Mouse (Mus musculus): ENCODE measurements around the gene Ssbp4.
A peak's percentile ranks its signal among the peaks of the same experiment; 100 is the strongest.

Ssbp4 gene

GRCm38 (mm10) chr8:70608749-70609367, at the start of gene Ssbp4:
Gene Ssbp4, minus strand, starts transcription at chr8:70608872.
- DNase-seq = no peak

GRCm38 (mm10) chr8:70657739-70658138, 49.1 kb upstream of the Ssbp4 start:
- no peak for DNase-seq

DNA sequence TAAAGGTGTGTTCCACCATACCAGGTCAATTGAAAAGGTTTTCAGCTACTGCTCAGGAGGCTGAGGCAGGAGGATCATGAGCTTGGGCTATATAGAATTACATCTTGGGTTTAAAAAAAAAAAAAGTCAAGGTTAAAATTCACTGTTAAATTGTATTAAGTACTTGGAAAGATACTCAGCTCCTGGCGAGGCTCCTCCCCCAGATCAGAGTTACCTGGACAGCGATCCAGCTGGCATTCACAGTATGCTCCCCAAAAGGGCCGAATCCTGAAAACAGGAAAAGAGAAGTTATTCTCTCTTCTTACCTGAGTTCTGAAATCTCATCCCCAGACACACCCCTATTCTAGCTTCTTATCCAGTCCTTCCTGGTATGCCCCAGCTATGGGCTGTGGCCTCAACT, 48.5 kb upstream of the Ssbp4 start:
- DNase-seq = no peak

DNA sequence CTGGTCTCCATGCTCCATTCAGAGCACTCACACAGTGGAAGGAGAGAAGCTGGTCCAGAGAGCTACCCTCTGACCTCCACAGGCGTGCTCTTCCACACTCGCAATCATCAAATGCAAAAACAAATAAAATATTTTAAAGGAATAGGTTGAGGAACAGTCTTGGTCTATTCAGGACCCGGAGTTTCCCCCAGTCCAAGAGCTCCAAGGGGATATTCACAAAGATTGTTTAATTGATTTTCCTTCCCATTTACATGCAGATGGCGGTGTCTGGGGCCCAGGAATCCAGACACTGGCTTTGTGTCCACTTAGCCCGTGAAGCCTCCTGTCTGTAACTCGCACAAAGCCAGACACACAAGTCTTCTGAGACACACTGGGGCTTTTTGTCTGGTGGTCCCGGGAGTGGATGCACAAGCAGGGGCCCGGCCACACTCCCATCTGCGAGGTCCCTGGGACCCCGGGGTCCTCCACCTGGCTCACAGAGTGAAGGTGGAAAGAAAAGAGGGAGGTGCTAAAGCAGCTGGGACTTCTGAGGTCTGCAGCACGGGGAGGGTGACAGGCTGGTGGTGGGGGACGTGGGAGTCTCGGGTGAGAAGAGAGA, 47.6 kb upstream of the Ssbp4 start:
- DNase-seq = no peak

GRCm38 (mm10) chr8:70655469-70655868, 46.8 kb upstream of the Ssbp4 start:
- no peak for DNase-seq

- no peak for DNase-seq
Measured at GRCm38 (mm10) chr8:70654121-70654520, 45.4 kb upstream of the Ssbp4 start.

DNA sequence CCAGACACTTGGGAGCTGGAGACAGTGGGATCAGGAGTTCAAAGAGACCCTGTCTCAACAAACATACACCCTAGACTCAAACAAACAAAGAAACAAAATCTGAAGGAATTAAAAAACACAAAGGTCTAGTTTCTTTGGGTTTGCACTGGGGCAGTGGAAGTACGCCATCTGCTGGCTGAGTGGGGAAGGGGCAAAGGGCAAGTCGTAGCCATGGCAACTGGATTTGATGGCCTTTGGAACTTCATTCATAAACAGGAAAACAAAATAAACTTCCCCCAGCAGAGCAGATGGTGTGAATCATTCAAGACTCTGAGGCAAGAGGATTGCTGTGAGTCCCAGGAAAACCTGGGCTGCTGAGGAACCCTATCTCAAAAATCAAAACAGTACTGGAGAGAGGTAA, 44.6 kb upstream of the Ssbp4 start:
- DNase-seq = peak; percentile 78

GRCm38 (mm10) chr8:70650351-70650750, 41.7 kb upstream of the Ssbp4 start:
- no peak for DNase-seq

DNA sequence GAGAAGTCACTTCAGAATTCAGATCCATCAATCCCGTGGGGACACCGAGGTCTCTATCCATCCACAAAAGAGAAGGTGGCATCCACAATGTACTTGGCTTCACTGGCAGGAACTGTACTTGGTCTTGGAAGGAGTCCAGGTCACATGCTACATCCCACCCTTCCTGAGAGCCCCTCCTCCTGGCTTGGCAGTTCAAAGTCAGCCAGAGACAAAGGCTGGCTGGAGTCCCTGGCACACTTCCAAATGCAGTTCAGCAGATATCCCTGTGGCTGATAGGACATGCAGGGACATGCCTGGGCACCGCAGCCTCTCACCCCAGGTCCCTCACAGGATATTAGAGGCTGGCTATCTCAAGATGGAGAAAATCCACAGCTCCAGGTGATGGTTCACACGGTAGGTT, 40.7 kb upstream of the Ssbp4 start:
- peak; percentile 89 for DNase-seq

DNA sequence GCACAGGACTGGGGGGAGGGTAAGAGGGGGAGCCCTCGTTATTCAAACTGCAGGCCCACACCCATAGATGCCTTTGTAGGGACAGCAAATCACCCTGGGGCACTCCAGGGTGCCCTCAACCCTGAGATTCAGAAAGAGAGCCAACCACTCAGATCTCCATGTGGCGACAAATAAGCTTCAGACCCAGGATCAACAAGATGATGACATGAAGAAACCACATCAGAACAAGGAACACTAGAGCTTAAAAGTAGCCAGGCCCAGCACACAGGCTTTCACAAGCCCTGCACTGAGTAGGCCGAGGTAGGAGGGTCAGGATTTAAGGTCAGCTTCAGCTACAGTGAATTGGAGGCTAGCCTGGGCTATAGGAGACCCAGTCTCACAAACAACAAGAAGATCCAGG, 40.2 kb upstream of the Ssbp4 start:
- DNase-seq = no peak

DNA sequence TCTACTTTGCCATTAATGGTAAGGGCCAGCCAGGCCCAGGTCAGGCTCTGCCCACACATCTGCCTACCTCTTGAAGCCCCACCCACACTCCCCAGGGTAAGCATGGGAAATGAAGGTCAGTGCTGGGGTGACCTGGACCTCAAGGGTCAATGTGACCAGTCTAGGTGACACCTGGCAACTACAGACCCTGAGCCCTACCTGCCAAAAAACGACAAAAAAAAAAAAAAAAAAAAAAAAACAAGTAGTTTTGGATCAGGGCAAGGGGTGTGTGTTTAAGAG, 39.4 kb upstream of the Ssbp4 start:
- no peak for DNase-seq

- no peak for DNase-seq
Measured at GRCm38 (mm10) chr8:70647343-70648163, 38.9 kb upstream of the Ssbp4 start.

DNA sequence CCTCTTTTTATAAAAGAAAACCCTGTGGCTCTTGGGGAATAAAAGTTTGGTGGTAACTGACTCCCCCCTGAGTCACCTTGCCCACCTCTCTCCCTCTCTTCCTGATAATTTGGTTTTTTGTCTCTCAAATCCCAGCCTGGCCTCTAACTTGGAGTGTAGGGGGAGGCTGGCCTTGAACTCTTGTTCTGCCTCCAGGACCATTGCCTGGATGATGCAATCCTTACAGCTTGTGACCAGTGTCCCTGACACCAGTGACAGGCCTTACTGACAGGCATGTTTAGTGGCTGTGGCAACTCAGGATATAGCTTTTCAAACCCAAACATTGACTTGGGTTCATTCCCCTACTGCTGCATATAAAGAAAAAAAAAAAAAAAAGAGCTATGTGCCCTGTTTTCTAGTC, 38.1 kb upstream of the Ssbp4 start:
- DNase-seq = no peak

DNA sequence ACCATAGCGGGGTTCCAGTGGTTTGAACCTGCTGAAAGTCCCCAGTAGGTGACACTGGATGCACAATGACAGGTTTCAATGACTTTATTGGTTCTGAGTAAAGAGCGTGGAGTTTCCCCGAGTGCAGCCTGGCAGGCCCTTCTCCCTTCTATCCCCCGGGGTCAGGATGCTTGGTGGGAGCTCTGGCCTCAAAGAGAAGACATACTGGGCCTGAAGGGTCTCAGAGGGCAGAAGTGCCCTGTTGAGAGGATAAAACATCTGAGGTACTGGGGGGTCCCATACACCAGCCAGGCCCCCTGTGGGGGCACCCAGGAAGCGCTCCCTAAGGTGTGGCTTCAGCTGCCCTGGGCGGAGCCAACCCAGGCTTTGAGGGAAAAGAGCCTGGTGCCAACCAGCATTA, 37.7 kb upstream of the Ssbp4 start:
- no peak for DNase-seq

DNA sequence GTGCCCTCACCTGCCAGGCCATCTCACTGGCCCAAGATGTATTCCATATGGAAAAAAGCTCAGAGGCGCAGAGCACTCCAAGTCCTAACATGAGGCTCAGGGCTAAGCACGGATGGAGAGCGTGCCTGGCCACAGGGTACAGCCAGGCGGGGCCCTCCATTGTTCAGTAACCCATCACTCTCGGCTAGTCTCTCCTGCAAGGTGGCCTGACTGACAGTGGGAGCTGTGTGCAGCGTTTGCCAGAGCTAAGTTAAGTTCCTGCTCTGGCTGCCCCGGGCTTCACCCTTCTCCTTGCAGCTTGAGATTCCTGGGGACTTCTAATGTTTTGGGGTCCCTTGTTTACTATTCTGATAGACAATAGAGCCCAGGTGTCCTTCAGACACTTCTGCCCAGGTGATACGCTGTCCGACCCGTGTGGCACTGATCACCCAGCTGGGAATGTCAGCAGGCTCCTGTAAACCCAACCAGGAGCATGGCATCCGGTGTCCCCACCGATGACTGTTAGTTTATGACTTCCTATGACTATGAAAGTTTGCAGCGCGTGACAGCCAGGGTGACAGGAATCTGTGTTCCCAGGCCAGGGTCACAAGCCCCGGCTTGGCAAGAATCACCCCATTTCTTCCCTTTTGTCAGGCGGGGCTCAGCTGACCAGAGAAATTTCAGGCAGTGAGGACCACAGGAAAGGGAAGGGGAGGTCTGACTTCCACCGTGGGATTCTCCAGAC, 37.0 kb upstream of the Ssbp4 start:
- DNase-seq = peak; percentile 33

DNA sequence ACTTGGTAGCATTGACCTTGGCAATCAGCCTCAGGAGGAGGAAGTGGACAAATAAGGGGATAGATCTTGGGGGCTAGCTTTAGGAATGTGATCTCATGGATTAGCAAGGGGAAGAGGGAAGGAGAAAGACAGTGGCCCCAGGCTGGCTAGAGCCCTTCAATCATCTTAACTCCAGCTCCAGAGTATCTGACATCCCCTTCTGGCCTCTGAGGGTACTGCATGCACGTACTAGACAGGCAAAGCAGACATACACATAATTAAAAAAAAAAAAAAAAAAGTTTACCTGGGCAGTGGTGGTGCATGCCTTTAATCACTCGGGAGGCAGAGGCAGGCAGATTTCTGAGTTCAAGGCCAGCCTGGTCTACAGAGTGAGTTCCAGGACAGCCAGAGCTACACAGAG, 35.4 kb upstream of the Ssbp4 start:
- peak; percentile 43 for DNase-seq

GRCm38 (mm10) chr8:70643019-70643418, 34.3 kb upstream of the Ssbp4 start:
- DNase-seq = no peak

DNA sequence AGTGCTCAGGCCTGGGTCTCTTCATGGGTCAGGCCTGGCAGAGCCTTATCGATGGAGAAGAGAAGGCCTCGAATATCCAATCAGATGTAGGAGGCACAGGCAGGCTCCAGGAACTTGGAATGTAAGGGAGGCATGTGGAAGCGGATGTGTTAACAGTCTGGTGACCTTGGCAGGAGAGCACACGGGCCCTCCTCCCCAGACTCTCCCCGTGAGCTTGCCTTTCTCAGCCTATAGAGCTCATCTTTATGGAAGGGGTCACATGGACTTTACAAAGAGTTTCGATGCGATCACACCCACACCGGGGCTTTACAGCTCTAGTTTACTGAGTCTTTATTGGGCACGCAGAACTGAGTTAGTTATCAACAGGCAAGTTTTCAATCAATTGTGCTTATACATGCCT, 30.1 kb upstream of the Ssbp4 start:
- no peak for DNase-seq

GRCm38 (mm10) chr8:70636838-70637237, 28.2 kb upstream of the Ssbp4 start:
- no peak for DNase-seq

- DNase-seq = no peak
Measured at GRCm38 (mm10) chr8:70635527-70635926, 26.9 kb upstream of the Ssbp4 start.

GRCm38 (mm10) chr8:70634066-70634465, 25.4 kb upstream of the Ssbp4 start:
- peak; percentile 79 for DNase-seq

GRCm38 (mm10) chr8:70632346-70632892, 23.7 kb upstream of the Ssbp4 start, which contains the start of gene Gdf15:
Gene Gdf15, minus strand, starts transcription at chr8:70632456.
- DNase-seq = no peak

GRCm38 (mm10) chr8:70631436-70631835, 22.8 kb upstream of the Ssbp4 start:
- DNase-seq = peak; percentile 46

Data from lung, postnatal 14 days (tissue).